Mouse (Mus musculus): ENCODE results near the gene Ppp1r35. TPM values are rescaled to one million over a fixed set of nuclear protein-coding genes. Genes with fewer than 3 reads are reported as not detected.

The Ppp1r35 gene
- total and polyA plus RNA-seq, 2 experiments = 11.5 to 28.9 TPM

DNA sequence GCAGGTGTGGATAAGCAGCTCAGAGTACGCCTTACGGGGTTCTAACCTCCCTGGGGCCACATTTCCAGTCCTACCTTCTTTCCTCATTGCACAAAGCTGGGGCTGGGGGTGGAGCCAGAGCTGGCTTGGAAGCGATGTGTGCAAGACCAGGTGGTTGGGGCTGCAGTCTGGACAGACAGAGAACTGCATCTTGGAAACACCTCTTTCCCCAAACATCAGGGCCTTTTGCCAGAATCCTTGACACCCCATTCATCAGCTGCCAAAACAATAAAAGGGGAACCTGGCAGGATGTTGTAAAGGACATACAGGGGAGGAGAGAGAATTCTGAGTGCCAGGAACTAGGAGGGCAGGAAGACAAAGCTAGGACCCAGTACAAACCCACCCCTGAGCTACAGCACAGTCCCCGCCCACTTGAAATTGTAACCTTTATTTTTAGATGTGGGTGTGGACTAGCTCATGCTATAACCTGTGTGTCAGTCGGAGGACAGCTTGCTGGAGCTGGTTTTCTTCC is 2.2 kb upstream of the Ppp1r35 start:
- Histone ChIP-seq H3K27me3 (ENCODE audit: control insufficient read depth, insufficient read depth, low read length) (no peaks in the 10 kb centered on the region), H3K9ac (ENCODE audit: low read depth, low read length) (no peak overlapping the region), H3K27ac (replicated peaks; ENCODE audit: insufficient read depth, low read depth, low read length) (no peak overlapping the region), H3K79me2 (ENCODE audit: control insufficient read depth, insufficient read depth, low read length) (no peaks in the 10 kb centered on the region), H3K4me3 (ENCODE audit: insufficient read depth, low read depth, low read length) (no peak overlapping the region), H3K36me3 (ENCODE audit: control insufficient read depth, insufficient read depth, low read length) (peaks cover 6% of the 10 kb centered on the region; the same call in 1 of the 2 replicates), H3K4me1 (ENCODE audit: control insufficient read depth, insufficient read depth, low read length) (peaks cover 9% of the 10 kb centered on the region)
- WGBS = 54% methylated on average over 5 of the region's 5 CpGs
- DNase-seq (ENCODE audit: extremely low read depth, low read depth, low spot score) = no peak
- TF ChIP-seq CTCF (IDR thresholded peaks at IDR 0.05; ENCODE audit: low read depth, low read length) (no peak), POLR2A (IDR thresholded peaks at IDR 0.05; ENCODE audit: extremely low read depth, insufficient read depth, low read length) (no peak)

DNA sequence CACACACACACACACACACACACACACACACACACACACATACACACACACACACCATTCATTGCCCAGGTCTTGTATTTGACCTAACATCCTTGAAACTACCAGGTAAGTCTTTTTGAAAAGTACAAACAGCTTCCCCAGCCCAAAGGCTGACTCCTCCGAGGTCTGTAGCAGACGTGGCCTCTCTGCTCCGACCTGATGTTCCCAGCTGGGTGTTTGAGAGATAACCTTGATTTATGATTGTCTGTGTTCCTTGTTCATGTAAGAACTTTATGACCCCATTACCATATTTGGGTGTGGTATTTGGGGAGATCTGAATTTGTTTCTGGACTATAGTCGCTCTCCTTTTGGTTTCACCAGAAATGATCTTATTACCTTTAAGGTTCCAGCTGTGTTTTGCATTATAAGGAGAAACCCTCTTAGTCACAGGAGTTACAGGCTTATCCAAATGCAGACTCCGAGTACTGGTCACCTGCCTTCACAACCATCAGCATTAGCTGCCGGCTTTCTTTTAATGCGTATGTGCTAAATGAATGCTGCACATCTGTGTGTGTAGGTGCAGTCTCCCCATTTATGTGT is 1.3 kb upstream of the Ppp1r35 start:
- H3K36me3 ChIP-seq (ENCODE audit: control insufficient read depth, insufficient read depth, low read length) = peaks cover 12% of the 10 kb centered on the region; the same call in 1 of the 2 replicates
- no peak overlapping the region for H3K27ac ChIP-seq (replicated peaks; ENCODE audit: insufficient read depth, low read depth, low read length)
- 89% methylated on average over 7 of the region's 7 CpGs for whole genome bisulfite sequencing
- H3K4me3 ChIP-seq (ENCODE audit: insufficient read depth, low read depth, low read length) = no peak overlapping the region
- no peaks in the 10 kb centered on the region for H3K79me2 ChIP-seq (ENCODE audit: control insufficient read depth, insufficient read depth, low read length)
- H3K9ac ChIP-seq (ENCODE audit: low read depth, low read length) = no peak overlapping the region
- DNase-seq (ENCODE audit: extremely low read depth, low read depth, low spot score) = no peak
- peaks cover 9% of the 10 kb centered on the region for H3K4me1 ChIP-seq (ENCODE audit: control insufficient read depth, insufficient read depth, low read length)
- no peak for TF ChIP-seq CTCF (IDR thresholded peaks at IDR 0.05; ENCODE audit: low read depth, low read length)
- no peak for TF ChIP-seq POLR2A (IDR thresholded peaks at IDR 0.05; ENCODE audit: extremely low read depth, insufficient read depth, low read length)
- H3K27me3 ChIP-seq (ENCODE audit: control insufficient read depth, insufficient read depth, low read length) = no peaks in the 10 kb centered on the region

DNA sequence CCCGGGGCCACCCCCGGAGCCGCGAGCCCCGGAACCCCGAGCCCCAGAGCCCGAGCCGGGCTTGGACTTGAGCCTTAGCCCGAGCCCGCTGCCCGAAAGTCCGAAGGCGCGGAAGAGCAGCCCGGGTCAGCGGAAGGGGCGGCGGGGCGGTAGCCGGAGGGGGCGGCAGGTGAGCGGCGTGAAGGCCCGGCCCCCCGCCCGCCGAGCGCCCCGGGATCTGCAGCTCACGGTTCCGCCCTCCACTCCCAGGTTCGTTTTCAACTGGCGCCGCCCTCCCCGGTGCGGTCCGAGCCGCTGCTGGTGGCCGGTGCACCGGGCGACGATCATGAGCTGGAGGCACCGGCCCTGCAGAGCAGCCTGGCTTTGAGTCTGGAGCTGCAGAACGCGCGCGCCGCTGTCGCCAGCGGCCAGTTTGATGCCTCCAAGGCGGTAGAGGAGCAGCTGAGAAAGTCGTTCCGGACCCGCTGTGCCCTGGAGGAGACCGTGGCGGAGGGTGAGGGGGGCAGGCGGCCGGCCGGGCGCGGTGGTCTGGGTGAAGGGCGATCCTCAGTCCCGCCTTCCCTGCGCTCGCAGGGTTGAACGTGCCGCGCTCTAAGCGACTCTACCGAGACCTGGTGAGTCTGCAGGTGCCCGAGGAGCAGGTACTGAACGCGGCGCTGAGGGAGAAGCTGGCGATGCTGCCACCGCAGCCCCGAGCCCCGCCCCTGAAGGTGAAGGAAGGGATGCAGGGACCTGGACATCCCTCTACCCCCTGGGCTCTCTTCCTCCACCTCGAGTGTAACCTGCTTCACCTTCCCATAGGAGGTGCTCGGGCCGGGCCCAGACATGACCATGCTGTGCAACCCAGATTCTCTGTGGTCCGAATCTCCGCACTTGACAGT is 644 bp downstream of the Ppp1r35 start:
- peak; percentile 18 for DNase-seq (ENCODE audit: extremely low read depth, low read depth, low spot score)
- WGBS = 2% methylated on average over 79 of the region's 83 CpGs

DNA sequence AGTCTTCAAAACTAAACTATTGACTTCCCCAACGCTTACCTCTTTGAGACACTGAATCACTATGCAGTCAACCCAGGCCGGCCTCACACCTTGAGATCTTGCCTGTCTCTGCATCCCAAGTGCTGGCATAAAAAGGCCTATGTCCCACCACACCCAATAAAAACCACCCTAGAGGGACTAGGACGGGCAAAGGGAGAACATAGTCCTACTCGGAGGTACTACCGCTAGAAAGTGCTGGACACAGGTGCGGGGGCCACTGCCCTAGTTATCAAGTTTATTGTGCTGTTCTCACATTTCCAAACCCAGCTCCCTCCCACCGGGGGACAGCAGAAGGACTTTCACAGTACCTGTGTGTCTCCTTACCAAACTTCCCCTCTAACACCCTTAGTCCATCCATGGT is 3.0 kb downstream of the Ppp1r35 start:
- DNase-seq (ENCODE audit: extremely low read depth, low read depth, low spot score) = no peak
- Histone ChIP-seq H3K27me3 (ENCODE audit: control insufficient read depth, insufficient read depth, low read length) (no peaks in the 10 kb centered on the region), H3K4me3 (ENCODE audit: insufficient read depth, low read depth, low read length) (no peak overlapping the region), H3K9ac (ENCODE audit: low read depth, low read length) (no peak overlapping the region), H3K4me1 (ENCODE audit: control insufficient read depth, insufficient read depth, low read length) (peaks cover 24% of the 10 kb centered on the region), H3K27ac (replicated peaks; ENCODE audit: insufficient read depth, low read depth, low read length) (no peak overlapping the region), H3K79me2 (ENCODE audit: control insufficient read depth, insufficient read depth, low read length) (peaks cover 16% of the 10 kb centered on the region), H3K36me3 (ENCODE audit: control insufficient read depth, insufficient read depth, low read length) (peaks cover 17% of the 10 kb centered on the region; the same call in 1 of the 2 replicates)
- 91% methylated on average over 7 of the region's 7 CpGs for WGBS
- no peak for TF ChIP-seq POLR2A (IDR thresholded peaks at IDR 0.05; ENCODE audit: extremely low read depth, insufficient read depth, low read length)
- no peak for TF ChIP-seq CTCF (IDR thresholded peaks at IDR 0.05; ENCODE audit: low read depth, low read length)

More for the DNA sequence above, 644 bp downstream of the Ppp1r35 start:
- Histone ChIP-seq H3K36me3 (ENCODE audit: control insufficient read depth, insufficient read depth, low read length) (peaks cover 17% of the 10 kb centered on the region; the same call in 1 of the 2 replicates), H3K27me3 (ENCODE audit: control insufficient read depth, insufficient read depth, low read length) (no peaks in the 10 kb centered on the region), H3K79me2 (ENCODE audit: control insufficient read depth, insufficient read depth, low read length) (peaks cover 4% of the 10 kb centered on the region), H3K4me1 (ENCODE audit: control insufficient read depth, insufficient read depth, low read length) (peaks cover 13% of the 10 kb centered on the region), H3K27ac (replicated peaks; ENCODE audit: insufficient read depth, low read depth, low read length) (peak overlapping the region; percentile 87), H3K9ac (ENCODE audit: low read depth, low read length) (peak overlapping the region; percentile 93), H3K4me3 (ENCODE audit: insufficient read depth, low read depth, low read length) (peak overlapping the region; percentile 92)
- TF ChIP-seq POLR2A (IDR thresholded peaks at IDR 0.05; ENCODE audit: extremely low read depth, insufficient read depth, low read length) = no peak
- no peak for TF ChIP-seq CTCF (IDR thresholded peaks at IDR 0.05; ENCODE audit: low read depth, low read length)

DNA sequence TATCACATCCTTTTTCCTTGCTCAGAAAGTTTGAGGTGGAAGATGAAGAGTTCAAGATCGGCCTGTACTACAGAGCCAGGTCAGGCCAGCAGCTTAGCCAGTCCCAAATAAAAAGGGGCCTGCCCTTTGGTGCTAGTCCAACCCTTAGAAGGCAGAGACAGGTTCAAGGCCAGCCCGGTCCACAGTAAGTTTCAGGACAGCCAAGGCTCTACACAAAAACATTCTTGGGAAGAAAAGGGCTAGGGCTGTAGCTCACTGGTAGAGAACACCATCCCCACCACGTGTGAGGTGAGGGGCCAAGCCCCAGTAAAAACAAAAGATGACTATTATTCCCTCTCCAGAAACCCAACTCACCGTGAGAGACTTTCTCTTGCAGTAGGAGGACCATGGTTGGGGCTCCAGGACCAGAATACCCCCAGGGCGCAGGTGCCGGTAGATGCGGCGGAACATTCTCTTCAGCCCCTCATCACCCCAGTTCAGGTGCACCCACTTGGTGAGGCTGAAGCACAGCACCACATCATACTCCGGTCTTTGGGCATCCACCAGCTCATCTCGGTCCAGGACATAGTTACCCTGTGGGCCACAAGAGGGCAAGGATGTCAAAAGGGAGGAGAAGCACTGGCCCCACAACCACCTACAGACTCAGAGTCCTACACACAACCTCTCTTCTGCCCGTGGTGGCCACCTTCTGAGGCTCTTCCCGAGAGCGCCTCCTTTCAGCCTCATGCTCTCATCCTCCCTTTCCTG is 4.3 kb downstream of the Ppp1r35 start:
- Histone ChIP-seq H3K4me1 (ENCODE audit: control insufficient read depth, insufficient read depth, low read length) (peaks cover 27% of the 10 kb centered on the region), H3K27ac (replicated peaks; ENCODE audit: insufficient read depth, low read depth, low read length) (no peak overlapping the region), H3K27me3 (ENCODE audit: control insufficient read depth, insufficient read depth, low read length) (no peaks in the 10 kb centered on the region), H3K79me2 (ENCODE audit: control insufficient read depth, insufficient read depth, low read length) (peaks cover 16% of the 10 kb centered on the region), H3K36me3 (ENCODE audit: control insufficient read depth, insufficient read depth, low read length) (peaks cover 17% of the 10 kb centered on the region; the same call in 1 of the 2 replicates), H3K9ac (ENCODE audit: low read depth, low read length) (no peak overlapping the region), H3K4me3 (ENCODE audit: insufficient read depth, low read depth, low read length) (no peak overlapping the region)
- 83% methylated on average over 13 of the region's 13 CpGs for WGBS
- DNase-seq (ENCODE audit: extremely low read depth, low read depth, low spot score) = no peak
- no peak for TF ChIP-seq POLR2A (IDR thresholded peaks at IDR 0.05; ENCODE audit: extremely low read depth, insufficient read depth, low read length)
- TF ChIP-seq CTCF (IDR thresholded peaks at IDR 0.05; ENCODE audit: low read depth, low read length) = no peak
